Mouse (Mus musculus): ENCODE data around the gene Coro6. TPM values are rescaled to one million over a fixed set of nuclear protein-coding genes. Genes with fewer than 3 reads are reported as not detected.
A peak's percentile ranks its signal among the peaks of the same experiment; 100 is the strongest.

Coro6 gene
- polyA plus RNA-seq, 1 experiment from 2014 or later: 0.45 TPM

DNA sequence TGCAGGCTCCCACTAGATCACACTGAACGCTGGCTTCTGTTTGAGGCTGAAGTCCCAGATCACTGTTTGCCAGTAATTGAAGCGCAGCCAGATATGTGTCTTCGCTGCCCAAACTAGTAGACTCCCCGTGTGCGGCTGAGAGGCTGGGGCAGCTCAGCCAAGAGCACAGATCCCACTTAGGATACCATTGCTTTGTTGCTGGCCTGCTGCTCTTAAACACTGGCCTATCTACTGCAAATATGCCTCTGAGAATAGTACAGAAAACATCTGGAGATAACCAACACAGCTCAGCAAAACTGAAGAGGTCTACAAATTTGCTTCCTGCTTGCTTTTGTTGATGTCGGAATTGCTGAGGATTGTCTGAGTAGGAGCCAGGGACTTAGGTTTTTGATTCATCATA lies 5.3 kb upstream of the Coro6 start:
- H3K27ac ChIP-seq (ENCODE audit: low read length): no peak overlapping the region
- H3K27me3 ChIP-seq (ENCODE audit: control insufficient read depth, insufficient read depth, low read depth, low read length): peaks cover 12% of the 10 kb centered on the region
- no peaks in the 10 kb centered on the region for H3K4me1 ChIP-seq (ENCODE audit: control insufficient read depth, low read depth, low read length)
- H3K9me3 ChIP-seq (replicated peaks; ENCODE audit: control insufficient read depth, low read length): no peaks in the 10 kb centered on the region
- 0 out of 2 replicates have a peak, but pooled peaks cover 6% of the 10 kb centered on the region for H3K36me3 ChIP-seq (ENCODE audit: control insufficient read depth, insufficient read depth)
- H3K9ac ChIP-seq (ENCODE audit: low read depth, low read length): no peak overlapping the region
- ATAC-seq (ENCODE audit: low read depth): no peak
- WGBS (ENCODE audit: insufficient replicate concordance): 68% methylated on average over 6 of the region's 6 CpGs
- H3K4me3 ChIP-seq (ENCODE audit: low read depth, low read length): no peak overlapping the region
- no peak overlapping the region for H3K4me2 ChIP-seq (ENCODE audit: low read depth, low read length)

DNA sequence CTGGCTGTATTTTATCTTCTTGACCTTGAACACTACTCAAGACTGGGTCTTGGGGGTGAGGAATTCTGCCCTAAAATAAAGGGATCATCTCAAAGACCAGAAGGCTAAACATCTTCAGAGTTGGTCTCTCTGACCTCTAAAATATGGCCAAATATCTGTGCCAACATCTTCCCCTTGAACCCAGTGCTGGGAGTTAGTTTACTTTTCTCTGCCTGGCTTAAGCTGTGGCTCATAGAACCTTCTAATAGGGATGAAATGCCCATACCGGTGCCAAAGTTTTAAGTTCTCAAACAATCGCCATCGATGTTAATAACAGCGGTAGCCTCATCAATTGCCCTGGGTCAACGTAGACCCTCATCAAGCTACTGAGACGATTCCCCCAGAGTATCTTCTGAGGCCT lies 355 bp upstream of the Coro6 start:
- peak overlapping the region; percentile 56 for H3K4me3 ChIP-seq (ENCODE audit: low read depth, low read length)
- peaks cover 7% of the 10 kb centered on the region for H3K4me1 ChIP-seq (ENCODE audit: control insufficient read depth, low read depth, low read length)
- H3K9me3 ChIP-seq (replicated peaks; ENCODE audit: control insufficient read depth, low read length): no peaks in the 10 kb centered on the region
- H3K27ac ChIP-seq (ENCODE audit: low read length): no peak overlapping the region
- WGBS (ENCODE audit: insufficient replicate concordance): under 1% methylated on average over 6 of the region's 6 CpGs
- no peak overlapping the region for H3K9ac ChIP-seq (ENCODE audit: low read depth, low read length)
- peaks cover 52% of the 10 kb centered on the region for H3K27me3 ChIP-seq (ENCODE audit: control insufficient read depth, insufficient read depth, low read depth, low read length)
- H3K4me2 ChIP-seq (ENCODE audit: low read depth, low read length): peak overlapping the region; percentile 82
- ATAC-seq (ENCODE audit: low read depth): no peak
- no peaks in the 10 kb centered on the region for H3K36me3 ChIP-seq (ENCODE audit: control insufficient read depth, insufficient read depth)

GRCm38 (mm10) chr11:77463101-77463445 lies 862 bp downstream of the Coro6 start:
- H3K27me3 ChIP-seq (ENCODE audit: control insufficient read depth, insufficient read depth, low read depth, low read length): peaks cover 62% of the 10 kb centered on the region
- no peak overlapping the region for H3K27ac ChIP-seq (ENCODE audit: low read length)
- no peak overlapping the region for H3K4me3 ChIP-seq (ENCODE audit: low read depth, low read length)
- H3K36me3 ChIP-seq (ENCODE audit: control insufficient read depth, insufficient read depth): no peaks in the 10 kb centered on the region
- 32% methylated on average over 8 of the region's 8 CpGs for WGBS (ENCODE audit: insufficient replicate concordance)
- no peaks in the 10 kb centered on the region for H3K9me3 ChIP-seq (replicated peaks; ENCODE audit: control insufficient read depth, low read length)
- H3K9ac ChIP-seq (ENCODE audit: low read depth, low read length): no peak overlapping the region
- peak overlapping the region; percentile 82; the same call in 1 of the 2 replicates for H3K4me2 ChIP-seq (ENCODE audit: low read depth, low read length)
- ATAC-seq (ENCODE audit: low read depth): no peak
- peaks cover 15% of the 10 kb centered on the region for H3K4me1 ChIP-seq (ENCODE audit: control insufficient read depth, low read depth, low read length)

DNA sequence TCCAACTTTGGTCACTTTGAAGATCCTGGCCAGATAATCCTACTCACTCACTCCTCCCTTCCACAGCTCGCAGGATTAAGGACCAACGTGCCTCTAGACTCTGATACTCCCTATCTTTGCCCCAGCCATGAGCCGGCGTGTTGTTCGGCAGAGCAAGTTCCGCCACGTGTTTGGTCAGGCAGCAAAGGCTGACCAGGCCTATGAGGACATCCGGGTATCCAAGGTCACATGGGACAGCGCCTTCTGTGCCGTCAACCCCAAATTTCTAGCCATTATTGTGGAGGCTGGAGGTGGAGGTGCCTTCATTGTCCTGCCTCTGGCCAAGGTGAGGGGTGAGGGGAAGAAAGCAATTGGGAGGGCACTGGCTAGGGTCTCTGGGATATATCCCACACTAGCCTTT lies 1.6 kb downstream of the Coro6 start:
- Histone ChIP-seq H3K9ac (ENCODE audit: low read depth, low read length) (no peak overlapping the region), H3K4me2 (ENCODE audit: low read depth, low read length) (no peak overlapping the region), H3K9me3 (replicated peaks; ENCODE audit: control insufficient read depth, low read length) (no peaks in the 10 kb centered on the region), H3K27ac (ENCODE audit: low read length) (no peak overlapping the region), H3K36me3 (ENCODE audit: control insufficient read depth, insufficient read depth) (no peaks in the 10 kb centered on the region), H3K27me3 (ENCODE audit: control insufficient read depth, insufficient read depth, low read depth, low read length) (peaks cover 62% of the 10 kb centered on the region), H3K4me3 (ENCODE audit: low read depth, low read length) (no peak overlapping the region), H3K4me1 (ENCODE audit: control insufficient read depth, low read depth, low read length) (peaks cover 15% of the 10 kb centered on the region)
- ATAC-seq (ENCODE audit: low read depth): no peak
- 61% methylated on average over 10 of the region's 10 CpGs for WGBS (ENCODE audit: insufficient replicate concordance)

GRCm38 (mm10) chr11:77464684-77465083 lies 2.5 kb downstream of the Coro6 start:
- no peaks in the 10 kb centered on the region for H3K9me3 ChIP-seq (replicated peaks; ENCODE audit: control insufficient read depth, low read length)

DNA sequence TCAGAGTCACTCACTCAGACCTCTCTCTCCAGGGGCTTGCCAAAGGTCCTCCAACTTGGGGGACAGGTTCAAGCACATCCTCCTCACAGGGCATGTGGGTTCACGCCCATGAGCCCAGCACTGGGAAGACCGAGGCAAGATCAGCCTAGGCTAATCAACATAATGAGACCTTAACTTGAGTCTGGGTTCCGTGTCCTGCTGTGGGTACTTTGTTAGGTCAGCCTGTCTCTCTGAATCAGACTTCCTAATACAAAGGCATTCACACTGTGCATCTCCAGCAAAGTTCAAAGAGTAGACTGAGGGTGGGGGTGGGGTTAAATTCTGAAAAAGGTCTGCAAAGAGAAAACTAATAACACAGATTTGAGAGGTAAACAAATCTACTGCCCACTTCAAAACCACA lies 2.9 kb downstream of the Coro6 start:
- peaks cover 62% of the 10 kb centered on the region for H3K27me3 ChIP-seq (ENCODE audit: control insufficient read depth, insufficient read depth, low read depth, low read length)
- H3K9ac ChIP-seq (ENCODE audit: low read depth, low read length): no peak overlapping the region
- no peak overlapping the region for H3K27ac ChIP-seq (ENCODE audit: low read length)
- no peak overlapping the region for H3K4me3 ChIP-seq (ENCODE audit: low read depth, low read length)
- H3K4me1 ChIP-seq (ENCODE audit: control insufficient read depth, low read depth, low read length): peaks cover 15% of the 10 kb centered on the region
- H3K4me2 ChIP-seq (ENCODE audit: low read depth, low read length): no peak overlapping the region
- no peaks in the 10 kb centered on the region for H3K36me3 ChIP-seq (ENCODE audit: control insufficient read depth, insufficient read depth)
- 61% methylated on average over 3 of the region's 3 CpGs for WGBS (ENCODE audit: insufficient replicate concordance)
- no peaks in the 10 kb centered on the region for H3K9me3 ChIP-seq (replicated peaks; ENCODE audit: control insufficient read depth, low read length)
- ATAC-seq (ENCODE audit: low read depth): no peak

More at GRCm38 (mm10) chr11:77464684-77465083, 2.5 kb downstream of the Coro6 start:
- Histone ChIP-seq H3K9ac (ENCODE audit: low read depth, low read length) (no peak overlapping the region), H3K4me3 (ENCODE audit: low read depth, low read length) (no peak overlapping the region), H3K4me1 (ENCODE audit: control insufficient read depth, low read depth, low read length) (peaks cover 15% of the 10 kb centered on the region), H3K36me3 (ENCODE audit: control insufficient read depth, insufficient read depth) (no peaks in the 10 kb centered on the region), H3K27ac (ENCODE audit: low read length) (no peak overlapping the region), H3K27me3 (ENCODE audit: control insufficient read depth, insufficient read depth, low read depth, low read length) (peaks cover 62% of the 10 kb centered on the region), H3K4me2 (ENCODE audit: low read depth, low read length) (no peak overlapping the region)
- ATAC-seq (ENCODE audit: low read depth): no peak
- 52% methylated on average over 4 of the region's 4 CpGs for WGBS (ENCODE audit: insufficient replicate concordance)

GRCm38 (mm10) chr11:77466544-77466943 lies 4.3 kb downstream of the Coro6 start:
- H3K4me1 ChIP-seq (ENCODE audit: control insufficient read depth, low read depth, low read length): peaks cover 15% of the 10 kb centered on the region
- H3K27ac ChIP-seq (ENCODE audit: low read length): no peak overlapping the region
- H3K4me2 ChIP-seq (ENCODE audit: low read depth, low read length): no peak overlapping the region
- H3K9ac ChIP-seq (ENCODE audit: low read depth, low read length): no peak overlapping the region
- WGBS (ENCODE audit: insufficient replicate concordance): 38% methylated on average over 9 of the region's 9 CpGs
- no peak for ATAC-seq (ENCODE audit: low read depth)
- no peaks in the 10 kb centered on the region for H3K36me3 ChIP-seq (ENCODE audit: control insufficient read depth, insufficient read depth)
- H3K4me3 ChIP-seq (ENCODE audit: low read depth, low read length): no peak overlapping the region
- H3K9me3 ChIP-seq (replicated peaks; ENCODE audit: control insufficient read depth, low read length): no peaks in the 10 kb centered on the region
- H3K27me3 ChIP-seq (ENCODE audit: control insufficient read depth, insufficient read depth, low read depth, low read length): peaks cover 53% of the 10 kb centered on the region

- peaks cover 12% of the 10 kb centered on the region for H3K4me1 ChIP-seq (ENCODE audit: control insufficient read depth, low read depth, low read length)
- H3K4me2 ChIP-seq (ENCODE audit: low read depth, low read length): peak overlapping the region; percentile 35
- H3K36me3 ChIP-seq (ENCODE audit: control insufficient read depth, insufficient read depth): no peaks in the 10 kb centered on the region
- WGBS (ENCODE audit: insufficient replicate concordance): 3% methylated on average over 25 of the region's 25 CpGs
- H3K27me3 ChIP-seq (ENCODE audit: control insufficient read depth, insufficient read depth, low read depth, low read length): peaks cover 47% of the 10 kb centered on the region
- no peak overlapping the region for H3K9ac ChIP-seq (ENCODE audit: low read depth, low read length)
- ATAC-seq (ENCODE audit: low read depth): peak; percentile 61
- H3K4me3 ChIP-seq (ENCODE audit: low read depth, low read length): no peak overlapping the region
- H3K27ac ChIP-seq (ENCODE audit: low read length): no peak overlapping the region
- no peaks in the 10 kb centered on the region for H3K9me3 ChIP-seq (replicated peaks; ENCODE audit: control insufficient read depth, low read length)
Observed at GRCm38 (mm10) chr11:77467157-77467556, 4.9 kb downstream of the Coro6 start.

DNA sequence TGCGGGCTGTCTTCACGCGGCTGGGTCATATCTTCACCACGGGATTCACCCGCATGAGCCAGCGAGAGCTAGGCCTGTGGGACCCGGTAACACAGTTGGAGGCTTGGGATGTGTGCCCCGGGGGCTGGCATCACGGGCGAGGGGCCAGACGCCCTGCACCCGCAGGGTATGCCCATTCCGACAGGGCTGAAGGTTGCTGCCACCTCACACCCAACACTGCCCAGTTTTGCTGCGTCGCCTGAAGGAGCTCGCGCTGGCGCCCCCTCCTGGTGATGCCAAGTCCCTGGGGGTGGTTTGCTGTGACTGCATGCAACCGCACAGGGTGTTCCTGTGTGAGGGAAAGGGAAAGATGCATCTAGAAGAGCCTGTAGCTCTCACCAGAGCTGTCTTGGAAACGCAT lies 5.6 kb downstream of the Coro6 start:
- 0 out of 2 replicates have a peak overlapping the region, but pooled peaks have one; percentile 5 for H3K4me3 ChIP-seq (ENCODE audit: low read depth, low read length)
- ATAC-seq (ENCODE audit: low read depth): no peak
- 10% methylated on average over 20 of the region's 20 CpGs for WGBS (ENCODE audit: insufficient replicate concordance)

More for the DNA sequence above, 5.6 kb downstream of the Coro6 start:
- peaks cover 7% of the 10 kb centered on the region; the same call in 1 of the 2 replicates for H3K4me1 ChIP-seq (ENCODE audit: control insufficient read depth, low read depth, low read length)
- no peak overlapping the region for H3K27ac ChIP-seq (ENCODE audit: low read length)
- H3K4me2 ChIP-seq (ENCODE audit: low read depth, low read length): peak overlapping the region; percentile 35
- peaks cover 41% of the 10 kb centered on the region for H3K27me3 ChIP-seq (ENCODE audit: control insufficient read depth, insufficient read depth, low read depth, low read length)
- H3K36me3 ChIP-seq (ENCODE audit: control insufficient read depth, insufficient read depth): no peaks in the 10 kb centered on the region
- H3K9me3 ChIP-seq (replicated peaks; ENCODE audit: control insufficient read depth, low read length): no peaks in the 10 kb centered on the region
- no peak overlapping the region for H3K9ac ChIP-seq (ENCODE audit: low read depth, low read length)

Data from liver, embryonic 16.5 days (tissue).